Mouse (Mus musculus) left cerebral cortex, adult 2 months (tissue): Measurements from ENCODE around the gene Trim9. TPM values are rescaled to one million over a fixed set of nuclear protein-coding genes. Genes with fewer than 3 reads are reported as not detected.
A peak's percentile ranks its signal among the peaks of the same experiment; 100 is the strongest.

Source experiments
- DNase-seq, 2 experiments: peaks; one replicate each; pipeline ENCODE4 v3.0.0; 2021 to 2022; ENCODE audit warnings: low spot score in 2 of 2, mixed read lengths in 1 of 2; ENCODE audit errors: extremely low spot score in 1 of 2
- H3K27ac ChIP-seq: fragments of 200-600 bp; 2 replicates; pipeline ENCODE4 v1.8.1; 2022
- H3K4me3 ChIP-seq: fragments of 200-600 bp; 2 replicates; pipeline ENCODE4 v1.8.1; 2022
- CTCF ChIP-seq: fragments of 200-600 bp; IDR thresholded peaks from 2 replicates; pipeline ENCODE4 v1.8.1; 2022; ENCODE audit warnings: antibody characterized with exemption, mild to moderate bottlenecking, moderate library complexity
- intact Hi-C: fragments of 180-260 bp; cut with DNase I; formaldehyde crosslinking; loops from one replicate; pipeline ENCODE4 v1.15.1; 2025
- total RNA-seq, 2 experiments: library from RNA; stranded (reverse); gene quantifications; 2 replicates each; pipeline ENCODE4 v1.2.3; 2021

Trim9 gene
- total RNA-seq, 2 experiments from 2014 or later: 386 to 451 TPM

GRCm38 (mm10) chr12:70354926-70355325 is 7.5 kb upstream of the Trim9 start:
- intact Hi-C loops: no loop called here
- no peak for TF ChIP-seq CTCF
- H3K27ac ChIP-seq: no peak overlapping the region
- DNase-seq: no peak
- H3K4me3 ChIP-seq: no peak overlapping the region

DNA sequence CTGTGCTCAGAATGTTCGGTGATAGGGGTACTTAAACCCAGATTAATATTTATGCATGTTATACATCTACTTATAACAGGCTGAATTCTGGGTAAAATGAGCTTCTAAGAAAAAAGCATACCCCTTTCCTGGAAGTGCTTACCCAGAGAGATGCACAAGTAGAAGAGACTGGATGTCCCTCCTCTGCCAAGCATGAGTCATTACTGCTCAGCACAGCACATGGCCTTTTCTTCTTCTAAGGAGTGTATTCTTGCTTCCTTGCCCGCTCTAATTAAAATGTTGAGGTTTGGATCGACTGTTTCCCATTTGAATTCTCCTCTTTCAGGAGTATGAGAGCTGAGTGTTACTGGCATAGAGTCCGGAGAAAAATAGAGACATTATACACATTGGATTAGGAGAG is 3.1 kb upstream of the Trim9 start:
- intact Hi-C loops: no loop called here
- no peak for DNase-seq

GRCm38 (mm10) chr12:70349788-70350187 is 2.4 kb upstream of the Trim9 start:
- H3K4me3 ChIP-seq: no peak overlapping the region
- intact Hi-C loops: loop anchor here (5.0 kb wide), 1 partner anchor 237 kb away; the partner anchor contains the start of gene Nin
- TF ChIP-seq CTCF: no peak
- DNase-seq: no peak
- H3K27ac ChIP-seq: peak overlapping the region; percentile 6

More for the DNA sequence above, 3.1 kb upstream of the Trim9 start:
- Histone ChIP-seq H3K27ac (peak overlapping the region; percentile 44), H3K4me3 (no peak overlapping the region)
- TF ChIP-seq CTCF: no peak

- intact Hi-C loops: loop anchor here (5.0 kb wide), 1 partner anchor 236 kb away; the partner anchor contains the start of gene Nin
- H3K27ac ChIP-seq: peak overlapping the region; percentile 99
- no peak for TF ChIP-seq CTCF
- DNase-seq: no peak
- H3K4me3 ChIP-seq: peak overlapping the region; percentile 87
Observed at GRCm38 (mm10) chr12:70348026-70348425, 612 bp upstream of the Trim9 start.

DNA sequence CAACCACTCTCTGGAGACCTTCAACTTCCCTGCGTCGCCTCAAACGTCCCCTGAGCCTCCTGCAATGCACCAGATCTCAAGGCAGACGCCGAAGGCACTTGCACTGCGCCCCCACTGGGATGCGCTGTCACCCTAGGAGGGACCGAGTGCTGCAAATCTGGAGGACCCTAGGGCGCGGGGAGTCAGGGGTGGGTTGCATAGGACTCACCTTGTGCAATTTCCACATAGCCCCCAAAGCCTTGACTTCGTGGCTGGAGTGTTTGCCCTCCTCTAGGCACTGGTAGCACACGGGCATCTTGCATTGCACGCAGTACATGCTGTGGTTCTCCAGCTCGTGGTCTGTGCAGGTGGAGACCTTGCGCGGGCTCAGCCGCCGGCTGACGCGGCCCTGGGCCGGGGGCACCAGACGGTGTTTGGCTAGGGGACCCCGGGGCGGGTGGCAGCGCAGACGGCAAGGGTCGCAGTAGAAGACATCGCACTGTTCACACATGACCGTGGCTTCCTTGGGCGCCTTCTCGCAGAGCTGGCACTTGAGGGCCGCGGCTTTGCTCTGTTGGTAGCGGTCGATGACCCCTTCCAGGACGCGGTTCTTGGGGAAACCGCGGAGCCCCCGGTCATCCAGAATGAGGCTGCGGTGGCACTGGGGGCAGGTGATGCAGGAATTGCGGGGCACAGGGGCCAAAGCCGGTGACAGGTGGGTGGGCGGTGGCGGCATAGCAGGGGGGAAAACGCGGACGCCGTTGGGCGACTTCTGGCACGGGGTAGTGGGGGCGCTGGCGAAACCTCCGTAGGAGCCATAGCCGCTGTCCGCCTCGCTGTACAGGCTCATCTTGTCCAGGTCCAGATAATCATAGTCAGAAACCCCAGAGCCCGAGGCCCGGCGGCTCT is 1.0 kb downstream of the Trim9 start:
- intact Hi-C loops: loop anchor here (1.0 to 5.0 kb wide), 6 partner anchors 21 to 234 kb away; partner anchors contain the start of gene Nin
- Histone ChIP-seq H3K4me3 (peak overlapping the region; percentile 87), H3K27ac (peak overlapping the region; percentile 99)
- DNase-seq: peak; percentile 67 to 74
- TF ChIP-seq CTCF: peak; percentile 75

DNA sequence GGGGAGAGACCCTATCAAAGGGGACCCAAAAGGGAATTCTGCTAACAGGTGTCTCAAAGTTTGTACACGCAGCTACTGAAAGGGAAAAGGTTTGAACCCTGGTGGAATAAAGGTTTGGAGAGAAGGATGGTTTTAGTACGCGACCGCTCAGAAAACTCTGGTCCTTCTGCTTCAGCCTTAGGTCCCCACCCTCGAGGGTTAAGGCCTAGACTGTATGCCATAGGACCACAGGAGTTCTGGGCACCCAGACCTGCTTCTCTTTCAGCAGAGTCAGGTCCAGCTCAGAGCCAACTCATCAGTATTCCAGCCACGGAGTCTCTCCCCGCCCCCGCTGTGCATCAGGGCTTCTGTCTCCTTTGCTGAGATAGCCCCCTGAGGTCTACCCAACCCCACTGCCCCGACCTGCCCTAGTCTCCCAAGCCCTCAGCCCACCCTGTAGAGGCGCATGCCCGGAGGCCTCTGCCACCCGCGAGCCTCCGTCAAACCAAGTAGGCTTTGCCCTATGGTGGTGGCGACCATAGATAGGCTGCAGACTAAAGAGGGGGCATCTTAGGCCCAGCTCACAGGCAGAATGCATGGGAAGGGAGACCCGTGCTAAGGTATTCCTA is 1.8 kb downstream of the Trim9 start:
- DNase-seq: peak; percentile 63 to 70
- TF ChIP-seq CTCF: no peak
- peak overlapping the region; percentile 99 for H3K27ac ChIP-seq
- intact Hi-C loops: loop anchor here (1.0 to 5.0 kb wide), 3 partner anchors 63 to 233 kb away; partner anchors contain the start of gene Nin
- peak overlapping the region; percentile 87 for H3K4me3 ChIP-seq

- intact Hi-C loops: no loop called here
- Histone ChIP-seq H3K4me3 (peak overlapping the region; percentile 13; the same call in 1 of the 2 replicates), H3K27ac (peak overlapping the region; percentile 30; the same call in 1 of the 2 replicates)
- DNase-seq: no peak
- no peak for TF ChIP-seq CTCF
Observed at GRCm38 (mm10) chr12:70335176-70335575, 12.2 kb downstream of the Trim9 start.

DNA sequence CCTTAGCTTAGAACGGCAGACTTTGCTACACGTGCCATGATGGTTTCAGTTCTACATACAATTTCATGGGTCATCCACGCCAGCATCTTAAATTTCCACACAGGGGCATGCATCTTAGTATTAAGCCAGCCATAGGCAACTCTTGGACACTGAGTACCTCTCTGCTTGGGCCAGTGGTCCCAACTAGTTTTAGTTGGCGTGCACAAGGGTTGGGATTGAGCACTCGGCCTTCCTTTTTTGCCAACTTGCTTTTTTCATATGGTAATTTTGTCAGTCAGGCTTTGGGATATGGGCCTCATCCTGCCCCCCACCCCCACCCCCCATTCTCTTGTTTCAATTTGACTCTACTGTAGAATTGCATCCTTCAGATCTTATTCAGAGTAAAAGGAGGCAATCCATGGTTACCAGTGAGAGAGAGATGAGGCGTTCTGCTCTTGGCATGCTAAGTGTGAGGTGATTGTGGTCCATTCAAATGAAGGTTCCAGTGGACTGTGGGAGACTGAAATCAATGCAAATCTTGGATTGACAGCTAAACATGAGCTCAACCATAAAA is 14.1 kb downstream of the Trim9 start:
- no peak for TF ChIP-seq CTCF
- Histone ChIP-seq H3K4me3 (no peak overlapping the region), H3K27ac (0 out of 2 replicates have a peak overlapping the region, but pooled peaks have one; percentile 15)
- DNase-seq: no peak
- intact Hi-C loops: no loop called here

GRCm38 (mm10) chr12:70329059-70329458 is 18.4 kb downstream of the Trim9 start:
- DNase-seq: no peak
- no peak for TF ChIP-seq CTCF
- intact Hi-C loops: no loop called here
- no peak overlapping the region for H3K27ac ChIP-seq
- no peak overlapping the region for H3K4me3 ChIP-seq

DNA sequence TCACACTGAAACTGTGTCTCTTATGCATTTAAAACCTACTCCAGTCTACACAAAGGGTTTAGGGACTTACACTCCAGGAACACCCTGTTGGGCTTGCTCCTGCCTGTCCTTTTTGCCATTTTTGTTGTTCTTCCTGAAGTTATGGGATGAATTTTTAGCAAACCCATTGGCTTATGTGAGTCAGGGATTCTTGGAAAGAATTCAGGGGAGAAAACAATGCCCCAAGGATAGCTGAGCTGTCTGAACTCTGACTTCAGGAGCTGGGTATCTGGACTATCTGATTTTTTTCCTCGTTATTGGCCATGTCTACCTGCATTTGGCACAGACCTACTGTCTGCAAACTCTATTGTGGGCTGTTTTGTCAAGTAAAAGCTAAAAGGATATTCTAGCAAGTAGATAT is 20.5 kb downstream of the Trim9 start:
- no peak for TF ChIP-seq CTCF
- intact Hi-C loops: no loop called here
- Histone ChIP-seq H3K4me3 (no peak overlapping the region), H3K27ac (0 out of 2 replicates have a peak overlapping the region, but pooled peaks have one; percentile 15)
- DNase-seq: no peak

DNA sequence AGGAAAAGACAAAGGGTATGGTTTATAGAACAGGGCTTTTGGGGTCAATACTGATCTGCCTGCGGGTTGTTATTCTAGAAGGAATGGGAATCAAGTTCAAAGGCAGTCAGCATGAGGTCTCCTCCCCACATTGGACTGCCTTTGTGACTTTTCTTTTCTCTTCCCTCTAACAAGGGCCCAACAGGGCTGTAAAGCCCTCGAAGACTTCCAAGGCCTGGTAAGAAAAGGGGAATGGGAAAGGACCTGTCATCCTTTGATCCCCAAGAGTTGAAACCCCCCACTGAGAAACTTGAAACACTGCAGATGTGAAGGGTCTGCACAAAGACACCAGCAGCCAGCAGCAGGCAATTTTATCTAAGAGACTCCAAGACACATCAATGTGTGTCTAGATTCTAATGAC is 21.0 kb downstream of the Trim9 start:
- peak overlapping the region; percentile 6; the same call in 1 of the 2 replicates for H3K27ac ChIP-seq
- intact Hi-C loops: no loop called here
- TF ChIP-seq CTCF: no peak
- H3K4me3 ChIP-seq: no peak overlapping the region
- DNase-seq: peak in 1 of 2 experiments; percentile 8

GRCm38 (mm10) chr12:70325826-70326225 is 21.6 kb downstream of the Trim9 start:
- peak overlapping the region; percentile 13; the same call in 1 of the 2 replicates for H3K27ac ChIP-seq
- DNase-seq: peak in 1 of 2 experiments; percentile 26
- TF ChIP-seq CTCF: no peak
- intact Hi-C loops: no loop called here
- H3K4me3 ChIP-seq: no peak overlapping the region
